Mouse (Mus musculus) testis, adult 2 months (tissue): ENCODE results near the gene Mtln.

ENCODE experiments used
- CTCF ChIP-seq: fragments of 200-500 bp; IDR thresholded peaks from 2 replicates; pipeline ENCODE4 v1.5.1; 2012; ENCODE audit warnings: low read depth, mild to moderate bottlenecking, inconsistent platforms, low read length, moderate library complexity; ENCODE audit not compliant: control insufficient read depth, insufficient read depth, insufficient replicate concordance
- POLR2A ChIP-seq: fragments of 200-500 bp; IDR thresholded peaks from 2 replicates; pipeline ENCODE4 v1.6.1; 2012; ENCODE audit warnings: low read depth, mild to moderate bottlenecking, inconsistent platforms, low read length, moderate library complexity; ENCODE audit not compliant: control insufficient read depth

DNA sequence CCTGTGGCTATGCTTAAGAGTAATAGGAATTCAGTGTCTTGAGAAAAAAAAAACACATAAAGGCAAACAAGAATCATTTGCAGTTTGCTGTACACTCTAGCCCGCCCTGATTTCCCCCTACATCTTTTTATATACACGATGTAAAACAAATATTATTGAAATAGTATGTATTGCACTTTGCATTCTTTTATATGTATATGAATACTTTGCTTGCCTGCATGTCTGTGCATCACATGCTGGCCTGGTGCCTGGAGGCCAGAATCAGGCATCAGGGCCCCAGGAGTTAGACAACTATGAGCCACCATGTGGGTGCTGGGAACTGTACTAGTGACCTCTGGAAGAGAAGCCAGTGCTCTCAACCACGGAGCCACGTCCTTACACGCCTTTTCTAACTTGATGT, 5.1 kb downstream of the Mtln start:
- TF ChIP-seq POLR2A, result no peak
- TF ChIP-seq CTCF, result no peak
